Mouse (Mus musculus) cerebral cortex, adult 2 months (tissue): ENCODE results near the gene Ddx10.

Experiments used
- WGBS: fragments of 180-500 bp; shearing (Covaris S2); methylation state at CpG from one replicate; pipeline ENCODE4 v1.1.7; 2018; 5-methylcytosine and 5-hydroxymethylcytosine counted together

Gene Ddx10

DNA sequence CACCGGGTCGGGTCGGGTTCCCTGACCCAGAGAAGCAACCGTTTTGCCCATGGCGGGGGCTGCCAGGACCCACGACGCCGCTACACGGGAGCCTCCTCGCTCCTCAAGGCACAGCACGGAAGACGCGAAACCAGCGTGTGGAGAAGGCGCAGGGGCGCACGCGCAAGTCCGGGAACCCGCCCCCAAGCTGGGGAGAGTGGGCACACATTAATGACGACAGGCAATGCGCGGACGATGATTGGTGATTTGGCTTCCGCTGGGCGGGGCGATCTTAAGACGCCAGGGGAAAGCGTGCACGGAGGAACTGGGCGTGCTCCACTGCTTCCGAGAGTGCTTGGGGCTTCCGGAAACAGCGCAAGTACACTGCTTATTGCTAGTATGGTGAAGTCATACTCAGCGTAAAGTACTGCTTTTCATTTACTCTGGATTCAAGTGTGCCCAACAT lies at the start of gene Ddx10:
Ddx10 (minus strand) TSS at position 101 of the 445 bp plus-strand sequence.
- WGBS = under 1% methylated on average over 35 of the region's 35 CpGs

DNA sequence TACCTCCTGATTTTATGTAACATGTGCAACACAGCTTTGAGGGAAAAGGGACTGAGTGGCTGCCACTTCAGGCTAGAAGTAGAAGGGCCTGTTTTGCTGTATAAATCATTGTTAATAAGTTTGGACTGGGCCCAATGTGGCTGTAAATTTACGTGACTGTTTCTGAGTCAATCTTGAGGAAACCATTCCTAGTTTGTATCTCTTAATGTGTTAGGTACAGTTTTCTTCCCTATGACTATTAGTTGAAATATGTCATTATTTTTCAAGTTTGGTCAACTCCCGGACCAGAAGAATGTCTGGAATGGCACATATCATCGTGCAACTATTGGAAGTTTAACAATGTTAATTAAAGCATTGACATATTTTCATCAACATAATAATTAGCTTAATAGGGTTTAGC lies 42.2 kb upstream of the Ddx10 start:
- WGBS = 86% methylated on average over 3 of the region's 3 CpGs

DNA sequence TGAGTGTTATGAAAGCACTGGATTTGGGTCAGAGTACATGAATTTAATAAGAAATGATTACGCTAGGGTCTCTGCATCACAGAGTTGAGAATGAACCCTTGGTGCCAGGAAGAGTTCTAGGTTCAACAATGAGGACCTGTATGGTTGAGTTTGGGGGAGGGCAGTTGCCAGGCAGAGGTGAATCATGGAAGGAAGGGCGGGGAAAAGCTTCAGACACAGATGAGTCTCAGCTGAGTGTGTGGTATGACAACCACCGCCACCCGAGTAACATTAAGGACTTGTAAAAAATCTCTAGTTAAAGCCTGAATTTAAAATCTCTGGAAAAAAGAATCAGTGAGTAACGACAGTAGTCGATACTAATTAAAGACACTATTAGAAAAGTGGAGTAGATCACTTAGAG lies 38.9 kb upstream of the Ddx10 start:
- 53% methylated on average over 6 of the region's 6 CpGs for WGBS

DNA sequence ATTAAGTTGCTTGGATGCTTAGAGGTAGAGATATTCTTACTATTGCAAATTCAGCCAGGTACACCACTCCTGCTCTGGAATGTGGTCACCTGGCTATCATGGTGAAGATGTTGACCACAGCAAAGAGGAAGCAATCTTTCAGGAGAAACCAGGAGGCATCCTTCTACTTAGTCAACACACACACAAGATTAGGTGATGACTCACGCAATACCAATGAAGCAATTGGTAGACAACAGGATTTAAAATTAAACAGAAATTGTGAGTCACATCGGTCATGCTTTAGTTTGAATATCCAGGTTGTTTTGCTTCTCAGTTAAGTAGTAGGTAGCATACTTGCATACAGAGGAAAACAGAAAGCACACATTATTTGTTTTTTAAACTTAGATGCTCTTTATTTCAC lies 31.1 kb upstream of the Ddx10 start:
- 90% methylated on average over 2 of the region's 2 CpGs for WGBS

DNA sequence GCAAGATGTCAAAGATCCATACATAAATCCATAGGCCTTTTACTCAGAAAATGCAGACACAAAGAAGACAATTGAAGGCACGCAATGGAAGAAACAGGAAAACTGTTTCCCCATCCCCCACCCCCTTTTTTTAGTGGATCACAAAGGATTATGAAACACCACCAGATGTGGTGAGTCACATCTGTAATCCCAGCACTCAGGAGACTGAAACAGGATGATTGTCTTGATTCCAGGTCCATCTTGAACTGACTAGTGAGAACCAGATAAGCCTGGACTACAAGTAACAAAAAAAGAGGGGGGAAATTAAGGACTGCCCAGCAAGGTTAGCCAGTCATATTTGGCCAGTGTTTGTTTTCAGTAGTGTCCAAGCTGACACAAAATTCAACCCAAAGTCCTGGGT lies 28.5 kb upstream of the Ddx10 start:
- WGBS = 80% methylated on average over 1 of the region's 1 CpGs

DNA sequence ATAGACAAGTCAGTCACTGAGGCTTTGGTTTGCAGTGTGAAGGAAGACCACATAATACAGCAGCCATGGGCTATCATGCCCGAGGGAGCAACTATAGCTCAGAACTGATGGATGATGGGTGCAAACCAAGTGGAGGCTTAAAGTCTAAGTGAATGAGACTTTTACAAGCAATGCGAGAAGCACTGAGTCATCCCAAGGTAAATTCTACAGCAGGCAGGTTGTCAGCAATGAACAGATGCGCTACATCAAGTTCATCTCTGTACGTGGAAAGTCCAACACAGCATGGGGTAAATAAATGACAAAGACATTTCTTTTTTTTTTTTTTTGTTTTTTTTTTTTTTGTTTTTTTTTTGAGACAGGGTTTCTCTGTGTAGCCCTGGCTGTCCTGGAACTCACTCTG lies 24.9 kb upstream of the Ddx10 start:
- WGBS = 78% methylated on average over 4 of the region's 4 CpGs

DNA sequence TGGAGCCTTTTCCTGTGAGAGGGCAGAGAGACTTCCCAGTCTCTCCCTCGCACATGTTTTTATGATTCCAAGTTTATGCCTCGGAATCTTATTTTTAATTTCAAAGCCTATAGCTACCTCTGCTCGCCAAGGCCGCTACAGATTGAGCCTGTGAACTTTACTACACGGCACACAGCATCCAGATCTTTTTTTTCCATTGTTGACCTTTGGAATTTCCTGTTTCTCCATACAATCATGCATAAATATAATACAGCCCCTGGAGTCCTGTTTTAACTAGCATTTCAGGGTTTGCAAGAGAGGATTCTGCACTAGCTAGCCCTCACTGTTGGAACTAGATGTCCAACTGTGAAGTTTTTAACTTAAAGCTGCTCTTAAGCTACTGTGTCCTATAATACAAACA lies 24.4 kb upstream of the Ddx10 start:
- 39% methylated on average over 5 of the region's 5 CpGs for WGBS

DNA sequence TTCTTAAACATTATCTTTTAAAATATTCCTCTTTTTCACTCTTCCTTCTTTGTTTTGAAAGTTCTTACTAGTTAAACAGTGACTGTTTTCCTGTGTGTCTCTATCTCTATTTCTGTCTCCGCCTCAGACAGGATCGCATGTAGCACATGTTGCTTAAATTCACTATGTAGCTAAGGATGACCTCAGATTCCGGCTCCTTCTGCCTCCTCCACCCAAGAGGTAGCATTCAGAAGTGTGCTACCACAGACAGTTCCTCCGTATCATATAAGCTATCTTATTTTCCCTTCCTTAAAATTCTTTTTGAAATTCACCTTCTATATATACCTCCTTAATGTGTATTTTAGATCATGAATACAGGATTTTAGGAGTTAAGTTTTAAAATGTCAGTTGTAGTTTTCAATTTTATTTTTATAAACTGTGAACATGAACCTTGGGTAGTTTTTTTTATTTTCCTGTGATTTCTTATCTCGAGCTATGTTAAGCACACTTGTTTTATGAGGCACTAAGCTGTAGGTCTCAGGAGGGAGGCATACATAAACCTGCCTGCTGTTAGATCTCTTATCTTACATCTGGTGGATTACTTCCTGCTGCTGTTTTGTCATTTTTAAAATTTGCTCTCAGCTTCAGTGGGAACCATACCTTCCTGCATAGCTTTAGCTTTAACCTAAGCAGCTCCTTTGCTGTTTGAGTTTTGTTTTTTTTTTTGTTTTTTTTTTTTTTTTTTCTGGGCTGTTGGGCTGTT lies 23.6 kb upstream of the Ddx10 start:
- WGBS = 59% methylated on average over 5 of the region's 5 CpGs

DNA sequence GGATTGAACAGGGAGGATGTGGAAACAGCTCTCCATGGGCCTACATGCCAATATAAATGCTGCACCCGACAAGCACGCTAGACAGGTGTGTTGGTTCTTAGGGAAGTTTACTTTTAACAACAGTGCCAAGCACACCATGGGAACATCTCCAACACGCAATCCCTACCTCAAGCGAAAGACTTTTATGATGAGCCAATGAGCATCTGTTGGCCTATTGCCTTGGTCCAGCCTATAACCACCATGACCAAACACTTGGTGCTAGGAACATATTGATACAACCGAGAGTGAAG lies 21.6 kb upstream of the Ddx10 start:
- WGBS = 90% methylated on average over 5 of the region's 5 CpGs

DNA sequence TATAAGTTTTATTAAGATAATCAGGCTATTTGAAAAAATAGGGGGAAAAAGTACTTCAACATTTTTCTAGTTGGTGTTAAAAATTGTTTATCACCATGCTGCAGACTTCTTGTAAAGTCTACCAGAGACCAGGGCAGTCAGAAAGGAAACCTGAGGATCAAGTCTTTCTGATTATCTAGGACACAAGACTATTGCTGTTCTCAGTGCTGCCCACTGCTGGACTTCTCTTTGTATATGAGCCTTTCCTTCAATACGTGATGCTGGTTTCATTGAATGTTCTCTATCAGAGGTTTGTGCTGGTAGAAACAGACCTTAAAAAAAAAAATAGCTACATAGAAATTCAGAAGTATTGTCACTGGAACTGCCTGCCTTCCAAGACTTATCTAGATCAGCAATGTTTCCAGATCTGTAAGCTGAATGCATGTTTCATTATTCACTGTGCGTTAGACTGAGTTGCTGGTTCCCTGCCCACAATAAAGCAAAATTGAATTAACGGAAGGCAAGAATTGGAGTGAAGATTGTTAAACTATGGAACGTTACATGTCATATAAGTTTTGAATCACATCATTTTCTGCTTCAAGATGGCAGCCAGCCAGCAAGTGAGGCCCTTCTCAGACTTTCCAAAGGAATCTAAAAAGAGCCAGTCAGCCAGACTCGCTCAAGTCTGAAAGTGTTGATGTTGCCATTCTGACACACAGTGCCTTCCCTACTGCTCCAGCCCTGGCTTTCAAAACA lies 21.0 kb upstream of the Ddx10 start:
- 44% methylated on average over 5 of the region's 5 CpGs for WGBS

DNA sequence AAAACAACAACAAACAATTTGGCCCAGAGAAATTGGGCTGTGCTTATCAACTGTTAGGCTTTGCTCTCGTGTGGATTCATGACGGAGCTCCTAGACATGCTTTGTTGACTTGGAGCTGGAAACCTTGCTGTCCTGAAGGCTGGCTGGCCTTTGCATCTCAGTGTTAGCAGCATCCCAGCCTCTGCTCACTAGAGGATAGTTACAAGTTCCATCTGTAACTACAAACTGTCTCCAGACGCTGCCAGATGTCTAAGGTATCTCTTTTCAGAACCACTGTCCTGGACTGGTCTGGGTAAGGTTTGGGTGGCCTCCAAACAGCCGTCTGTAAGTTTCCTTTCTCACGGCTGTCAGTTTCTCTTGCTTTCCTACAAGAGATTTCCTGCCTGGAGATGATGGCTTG lies 20.2 kb upstream of the Ddx10 start:
- 75% methylated on average over 5 of the region's 5 CpGs for WGBS

DNA sequence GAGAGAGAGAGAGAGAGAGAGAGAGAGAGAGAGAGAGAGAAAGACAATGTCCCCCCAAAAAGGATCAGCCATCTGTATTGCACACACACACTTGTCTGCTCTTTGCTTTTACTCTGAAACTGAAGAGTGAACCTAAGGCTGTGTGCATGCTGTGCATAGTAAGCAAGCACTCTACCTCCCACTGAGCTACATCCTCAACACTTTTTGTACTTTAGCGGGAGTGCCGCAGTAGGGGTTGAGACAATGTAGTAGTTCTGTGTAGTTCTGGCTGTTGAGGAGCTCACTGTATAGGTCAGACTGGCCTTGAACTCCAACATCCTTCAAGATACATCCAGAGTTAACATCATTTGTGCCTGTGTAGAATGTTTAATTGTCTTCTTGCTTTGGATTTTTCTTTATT lies 17.7 kb upstream of the Ddx10 start:
- 62% methylated on average over 2 of the region's 2 CpGs for WGBS

DNA sequence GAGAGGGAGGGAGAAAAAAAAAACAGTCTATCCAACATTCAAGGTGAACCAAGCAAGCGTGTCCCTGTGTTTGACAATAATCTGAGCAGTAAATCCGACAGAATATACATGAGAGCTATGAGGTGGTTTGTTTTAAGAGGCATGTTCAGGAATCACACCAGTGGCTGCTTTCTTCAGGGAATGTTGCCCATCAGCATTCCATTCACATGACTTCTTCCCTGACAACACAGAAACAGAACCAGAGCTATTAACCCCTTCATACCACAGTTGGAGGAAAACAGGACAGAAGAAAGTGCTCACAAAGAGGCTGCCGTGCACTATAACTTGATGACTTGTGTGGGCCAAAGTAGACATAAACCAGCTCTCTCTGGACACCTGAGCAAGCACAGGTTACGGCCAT lies 16.5 kb upstream of the Ddx10 start:
- WGBS = 83% methylated on average over 4 of the region's 4 CpGs

DNA sequence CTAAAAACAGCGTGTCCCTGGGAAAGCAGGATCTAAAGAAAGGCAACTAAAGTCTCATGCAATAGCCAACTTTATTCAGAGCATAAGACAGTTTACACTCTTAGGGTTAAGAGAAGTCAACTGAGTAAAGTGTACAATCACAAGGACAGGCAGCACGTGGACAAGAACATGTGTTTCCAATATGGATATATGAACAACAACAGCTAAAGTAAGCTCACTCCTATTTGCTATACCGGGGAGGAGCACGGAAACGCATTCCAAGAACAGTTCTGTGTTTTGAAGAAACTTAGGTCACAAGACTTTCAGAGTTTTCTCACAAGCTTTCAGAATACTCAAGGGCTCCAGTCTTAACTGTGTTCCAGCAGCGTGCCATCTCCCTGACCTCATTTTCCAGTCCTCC lies 10.3 kb upstream of the Ddx10 start:
- WGBS = 44% methylated on average over 6 of the region's 6 CpGs

DNA sequence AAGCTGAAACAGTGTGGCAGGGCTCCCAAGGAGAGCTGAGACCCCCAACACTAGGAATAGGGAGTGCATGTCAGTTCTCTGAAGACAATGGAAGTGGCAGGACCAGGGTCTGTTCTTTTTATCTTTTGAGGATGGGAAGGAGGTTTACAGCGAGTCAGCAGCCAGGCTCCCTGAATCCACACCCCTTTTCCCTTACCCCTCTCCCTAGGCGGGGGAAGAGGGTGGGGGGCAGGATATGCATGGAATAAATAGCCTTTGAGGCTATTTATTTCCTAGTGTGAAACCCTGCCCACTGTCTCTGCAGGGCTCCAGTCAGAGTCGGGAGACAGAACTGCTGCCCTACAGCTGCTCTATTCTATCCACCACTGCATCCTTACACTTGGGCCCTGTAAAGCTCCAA lies 9.9 kb upstream of the Ddx10 start:
- WGBS = 18% methylated on average over 3 of the region's 3 CpGs

DNA sequence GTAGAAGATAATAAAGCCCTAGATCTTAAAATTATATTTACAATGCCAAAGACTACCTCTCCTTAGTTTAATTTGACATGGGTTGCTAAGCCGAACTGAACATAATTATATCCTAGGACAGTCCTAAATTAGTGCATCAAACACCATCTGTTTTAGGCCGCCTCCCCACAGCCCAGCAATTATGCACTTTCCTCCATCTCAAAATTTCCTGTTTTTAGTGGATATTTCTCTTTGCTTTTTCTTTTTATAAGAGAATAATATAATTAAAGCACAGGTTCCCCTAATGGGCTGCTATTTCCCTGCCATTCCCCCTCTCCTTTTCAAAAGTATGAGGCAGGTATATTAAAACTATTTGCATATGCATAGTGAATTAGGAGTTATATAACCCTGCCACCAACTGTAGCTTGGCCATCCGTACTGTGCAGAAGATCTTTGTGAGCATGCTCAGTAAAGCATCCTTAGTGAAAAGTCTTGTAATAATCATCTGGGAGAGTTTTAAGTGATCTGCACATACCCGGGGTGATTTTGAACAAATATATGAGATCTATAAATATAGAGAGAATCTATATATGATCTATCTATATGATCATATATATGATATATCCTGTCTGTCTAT lies 8.9 kb upstream of the Ddx10 start:
- WGBS = 49% methylated on average over 4 of the region's 4 CpGs

DNA sequence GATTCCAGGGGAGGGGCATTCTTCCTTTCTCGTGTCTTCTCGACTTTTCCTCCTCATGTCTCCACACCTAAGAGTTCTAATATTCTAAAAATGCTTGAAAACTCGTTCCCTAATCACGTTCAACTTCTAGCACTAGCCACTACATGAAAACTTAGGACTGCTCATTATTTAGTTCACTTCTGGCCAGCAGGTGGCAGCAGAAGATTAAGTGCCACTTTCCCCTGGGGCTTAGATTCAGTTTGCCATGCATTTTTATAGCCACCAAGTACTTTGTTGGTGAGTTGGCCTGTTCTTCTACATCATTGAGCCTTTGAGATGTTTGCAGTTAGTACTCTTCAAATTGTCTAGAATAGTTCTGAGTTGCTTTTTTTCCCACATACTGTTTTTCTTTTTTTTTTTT lies 6.5 kb upstream of the Ddx10 start:
- 2% methylated on average over 4 of the region's 4 CpGs for WGBS

DNA sequence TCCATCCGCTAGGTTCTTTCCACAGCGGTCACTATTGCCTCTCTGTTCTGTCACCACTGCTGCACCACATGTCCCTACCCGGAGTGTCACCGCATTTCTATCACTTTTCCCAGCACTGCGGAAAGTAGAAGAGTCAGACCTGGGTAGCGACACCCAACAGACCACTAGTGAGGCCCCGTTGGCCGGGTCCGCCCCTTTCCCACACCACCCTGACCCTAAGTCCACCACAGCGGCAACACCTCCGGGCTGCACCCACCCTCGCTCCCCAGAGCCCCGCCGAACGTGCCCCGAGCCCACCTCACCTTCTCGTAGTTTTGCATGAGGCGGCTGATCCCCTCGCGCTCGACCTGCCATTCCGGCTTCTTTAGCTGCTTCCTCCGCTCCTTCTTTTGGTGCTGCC lies 337 bp downstream of the Ddx10 start:
- under 1% methylated on average over 23 of the region's 23 CpGs for WGBS

DNA sequence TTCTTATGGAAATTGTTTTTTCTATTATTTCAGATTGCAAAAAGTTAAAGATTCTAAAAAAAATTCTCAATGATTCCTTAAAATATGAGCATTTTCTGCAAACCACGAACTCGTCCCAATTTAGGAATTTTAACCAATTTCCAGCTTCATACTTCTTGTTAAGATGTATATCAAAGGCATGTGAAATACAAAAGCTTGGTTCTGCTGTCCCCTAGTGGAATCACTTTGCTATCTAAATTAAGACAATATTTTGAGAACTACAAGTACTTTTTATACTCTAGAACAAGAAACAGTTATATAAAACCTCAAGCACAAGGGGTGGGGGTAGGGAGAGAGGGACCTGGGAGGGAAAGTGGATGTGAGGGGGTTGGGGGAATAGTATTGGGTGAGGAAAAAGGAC lies 29.7 kb downstream of the Ddx10 start:
- 35% methylated on average over 2 of the region's 2 CpGs for WGBS

DNA sequence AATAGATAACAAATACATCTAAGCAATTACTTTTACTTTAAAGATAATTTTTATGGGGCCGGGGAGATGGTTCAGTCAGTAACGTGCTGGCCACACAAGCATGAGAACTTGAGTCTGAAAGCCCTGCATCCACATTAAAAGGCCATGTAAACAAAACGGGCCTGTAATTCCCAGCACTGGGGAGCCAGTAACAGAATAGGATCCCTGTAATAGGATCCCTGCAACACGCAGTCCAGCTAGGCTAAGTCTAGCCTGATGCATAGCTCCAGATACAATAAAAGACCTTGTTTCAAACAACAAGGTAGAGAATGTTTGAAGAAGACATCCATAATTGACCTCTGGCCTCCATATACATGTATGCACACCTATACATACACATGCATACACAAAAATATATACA lies 39.6 kb downstream of the Ddx10 start:
- 77% methylated on average over 4 of the region's 4 CpGs for WGBS

DNA sequence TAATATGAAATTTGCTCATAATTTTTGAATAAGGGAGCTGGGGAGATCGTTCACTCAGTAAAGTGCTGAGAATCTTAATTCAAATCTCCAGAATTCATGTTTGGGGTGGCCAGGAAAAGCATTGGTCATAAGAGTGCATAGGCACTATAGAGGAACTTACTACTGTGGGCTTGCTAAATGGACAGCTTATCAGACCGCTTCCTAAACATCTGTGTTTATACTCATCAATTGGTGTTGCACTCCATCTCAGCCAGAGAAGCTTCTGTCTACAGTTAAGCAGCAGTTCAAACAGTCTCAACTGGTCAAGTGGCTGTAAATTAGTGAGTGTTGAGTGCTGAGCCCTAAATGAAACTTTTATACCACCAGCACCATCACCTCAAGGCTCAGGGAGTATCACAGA lies 73.3 kb downstream of the Ddx10 start:
- 92% methylated on average over 2 of the region's 2 CpGs for WGBS

DNA sequence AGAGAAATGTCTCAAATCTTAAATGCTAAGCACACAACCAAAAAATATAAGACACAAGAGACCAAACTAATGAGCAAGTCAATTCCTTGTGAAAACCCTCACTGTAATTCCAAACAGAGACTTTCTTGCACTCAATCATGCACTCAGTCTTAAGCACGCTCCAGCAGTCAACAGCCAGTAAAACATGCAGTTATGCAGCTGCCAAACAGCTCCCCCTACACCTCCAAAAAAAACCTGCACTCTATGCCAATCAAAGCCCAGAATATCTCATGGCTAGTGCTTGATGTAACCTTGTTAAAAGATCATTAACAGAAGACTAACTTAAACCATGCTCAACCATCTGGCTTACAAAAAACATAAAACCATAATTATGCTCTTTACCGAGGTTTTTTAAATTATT lies 74.6 kb downstream of the Ddx10 start:
- 48% methylated on average over 2 of the region's 2 CpGs for WGBS

DNA sequence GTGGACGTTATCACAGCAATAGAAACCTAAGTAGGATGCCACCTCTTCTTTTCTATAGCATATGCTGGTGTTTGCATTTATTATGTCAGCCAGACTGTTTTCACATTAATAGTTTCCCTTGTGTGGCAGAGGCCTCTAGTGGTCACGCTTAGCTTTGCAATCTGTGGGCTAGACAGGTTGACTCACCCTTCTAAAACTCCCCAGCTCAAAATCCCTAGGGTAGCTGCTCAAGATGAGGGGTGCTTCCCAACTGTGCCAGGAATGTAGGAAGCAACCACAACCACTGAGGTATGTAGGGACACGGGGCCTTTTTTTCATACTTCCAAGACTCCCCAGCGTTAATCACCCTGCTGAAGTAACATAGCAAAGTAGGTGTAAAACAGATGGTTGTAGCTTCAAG lies 103.6 kb downstream of the Ddx10 start:
- 19% methylated on average over 4 of the region's 4 CpGs for WGBS
